Mouse (Mus musculus): ENCODE measurements around the gene Defb25.
"Not testable (repeated sequence)": the region's sequence is repeated elsewhere in the genome, so short reads cannot be mapped to it uniquely, and the experiment has no call there.

Gene Defb25

GRCm38 (mm10) chr2:152622953-152623352 lies at the start of gene Defb25:
TSS of gene Defb25 (minus strand) at chr2:152623053.
- no peak for DNase-seq (ENCODE audit: low spot score)

GRCm38 (mm10) chr2:152672166-152672565 lies 49.3 kb upstream of the Defb25 start:
- DNase-seq (ENCODE audit: low spot score), result no peak

- DNase-seq (ENCODE audit: low spot score), result peak; percentile 47
These were observed 48.8 kb upstream of the Defb25 start for GRCm38 (mm10) chr2:152671642-152671999.

- no peak for DNase-seq (ENCODE audit: low spot score)
These were observed 48.3 kb upstream of the Defb25 start for GRCm38 (mm10) chr2:152670983-152671641.

- DNase-seq (ENCODE audit: low spot score), result no peak
These were observed 47.0 kb upstream of the Defb25 start for GRCm38 (mm10) chr2:152669639-152670484.

- DNase-seq (ENCODE audit: low spot score), result peak; percentile 90
These were observed 46.4 kb upstream of the Defb25 start, which contains the start of gene H13 for GRCm38 (mm10) chr2:152669256-152669638. TSS of gene H13 (plus strand) at chr2:152669461.

GRCm38 (mm10) chr2:152666191-152666590 lies 43.3 kb upstream of the Defb25 start:
- not testable (repeated sequence) for DNase-seq (ENCODE audit: low spot score)

GRCm38 (mm10) chr2:152661163-152661562 lies 38.3 kb upstream of the Defb25 start:
- DNase-seq (ENCODE audit: low spot score), result no peak

GRCm38 (mm10) chr2:152657398-152657797 lies 34.5 kb upstream of the Defb25 start:
- peak; percentile 27 for DNase-seq (ENCODE audit: low spot score)

GRCm38 (mm10) chr2:152653874-152654715 lies 31.2 kb upstream of the Defb25 start:
- DNase-seq (ENCODE audit: low spot score), result peak; percentile 44

- DNase-seq (ENCODE audit: low spot score), result peak; percentile 52
These were observed 30.2 kb upstream of the Defb25 start for GRCm38 (mm10) chr2:152652901-152653620.

- DNase-seq (ENCODE audit: low spot score), result peak; percentile 44
These were observed 16.7 kb upstream of the Defb25 start for GRCm38 (mm10) chr2:152639406-152640113.

GRCm38 (mm10) chr2:152638865-152639264 lies 16.0 kb upstream of the Defb25 start:
- no peak for DNase-seq (ENCODE audit: low spot score)

GRCm38 (mm10) chr2:152637381-152637780 lies 14.5 kb upstream of the Defb25 start:
- DNase-seq (ENCODE audit: low spot score), result no peak

GRCm38 (mm10) chr2:152637006-152637322 lies 14.1 kb upstream of the Defb25 start:
- DNase-seq (ENCODE audit: low spot score), result no peak

GRCm38 (mm10) chr2:152636246-152637005 lies 13.6 kb upstream of the Defb25 start:
- peak; percentile 63 for DNase-seq (ENCODE audit: low spot score)

GRCm38 (mm10) chr2:152634311-152634710 lies 11.5 kb upstream of the Defb25 start:
- no peak for DNase-seq (ENCODE audit: low spot score)

GRCm38 (mm10) chr2:152633334-152633733 lies 10.5 kb upstream of the Defb25 start:
- DNase-seq (ENCODE audit: low spot score), result no peak

- no peak for DNase-seq (ENCODE audit: low spot score)
These were observed 7.1 kb upstream of the Defb25 start for GRCm38 (mm10) chr2:152629904-152630303.

GRCm38 (mm10) chr2:152629239-152629638 lies 6.4 kb upstream of the Defb25 start:
- DNase-seq (ENCODE audit: low spot score), result no peak

Measured in urinary bladder, postnatal 14 days (tissue).